Mouse (Mus musculus) CH12.LX (cell line): ENCODE measurements at regions not wholly inside any gene's neighbourhood (a gene's known extent, or its start where the extent isn't known, plus 50 kb on each side); places are given as distances from the start of the nearest gene placed in this dataset.

ENCODE experiments used
- CHD2 ChIP-seq: IDR thresholded peaks from 2 replicates; pipeline ENCODE4 v1.6.1; 2011; ENCODE audit warnings: low read length, improper control_type of control experiment
- CTCF ChIP-seq, 2 experiments: IDR thresholded peaks in 1 of 2; conservative IDR thresholded peaks in 1 of 2; 2 replicates each; pipeline ENCODE4 v1.5.1; 2011 to 2012; ENCODE audit warnings: low read depth in 2 of 2, low read length in 2 of 2, improper control_type of control experiment in 1 of 2, inconsistent platforms in 1 of 2, mild to moderate bottlenecking in 1 of 2, moderate library complexity in 1 of 2
- EP300 ChIP-seq: IDR thresholded peaks from 2 replicates; pipeline ENCODE4 v1.6.1; 2011; ENCODE audit warnings: low read length, improper control_type of control experiment
- ETS1 ChIP-seq: conservative IDR thresholded peaks from 2 replicates; pipeline ENCODE4 v1.6.1; 2012; ENCODE audit warnings: low read depth, mild to moderate bottlenecking, inconsistent platforms, low read length, improper control_type of control experiment, moderate library complexity
- GABPA ChIP-seq: IDR thresholded peaks from 2 replicates; pipeline ENCODE4 v1.6.1; 2012; ENCODE audit warnings: low read depth, low read length, improper control_type of control experiment, inconsistent platforms; ENCODE audit not compliant: insufficient replicate concordance
- HCFC1 ChIP-seq: IDR thresholded peaks from 2 replicates; pipeline ENCODE4 v1.6.1; 2012; ENCODE audit warnings: low read depth, mild to moderate bottlenecking, inconsistent platforms, low read length, improper control_type of control experiment
- JUND ChIP-seq: conservative IDR thresholded peaks from 2 replicates; pipeline ENCODE4 v1.6.1; 2011; ENCODE audit warnings: low read depth, low read length, improper control_type of control experiment
- KAT2A ChIP-seq: IDR thresholded peaks from 2 replicates; pipeline ENCODE4 v1.6.1; 2012; ENCODE audit warnings: low read length, improper control_type of control experiment, inconsistent platforms; ENCODE audit not compliant: insufficient replicate concordance
- NRF1 ChIP-seq: IDR thresholded peaks from 2 replicates; pipeline ENCODE4 v1.6.1; 2014; ENCODE audit warnings: low read depth, mild to moderate bottlenecking, inconsistent platforms, low read length, improper control_type of control experiment, moderate library complexity
- POLR2A ChIP-seq: IDR thresholded peaks from 2 replicates; pipeline ENCODE4 v1.6.1; 2011; ENCODE audit warnings: low read depth, mild to moderate bottlenecking, improper control_type of control experiment, low read length
- TBP ChIP-seq: conservative IDR thresholded peaks from 2 replicates; pipeline ENCODE4 v1.6.1; 2011; ENCODE audit warnings: low read depth, low read length, improper control_type of control experiment
- TCF12 ChIP-seq: IDR thresholded peaks from 2 replicates; pipeline ENCODE4 v1.6.1; 2014; ENCODE audit warnings: low read depth, mild to moderate bottlenecking, inconsistent platforms, low read length, improper control_type of control experiment

- TF ChIP-seq KAT2A (no peak), JUND (no peak), POLR2A (no peak), CTCF (conservative IDR thresholded peaks at IDR 0.05 in 1 of 2, IDR thresholded peaks at IDR 0.05 in 1 of 2; ENCODE audit: low read depth in 2 of 2, low read length in 2 of 2) (no peak), NRF1 (no peak), TBP (no peak), EP300 (no peak), HCFC1 (no peak), CHD2 (no peak), GABPA (no peak), ETS1 (no peak), TCF12 (no peak)
Measured at GRCm38 (mm10) chr9:52371296-52371695, 202.9 kb upstream of the Zc3h12c start.
